Mouse (Mus musculus): ENCODE results near the gene Mipep.

GRCm38 (mm10) chr14:60868325-60868724, 84.0 kb downstream of the Mipep start:
- TF ChIP-seq POLR2A (IDR thresholded peaks at IDR 0.05; ENCODE audit: borderline replicate concordance, low read depth, low read length): no peak
- no peak for TF ChIP-seq CTCF (IDR thresholded peaks at IDR 0.05; ENCODE audit: low read depth, low read length)

Measured in bone marrow macrophage, adult 2 months (primary cell).